Mouse (Mus musculus): Measurements from ENCODE around the gene Smg9.

The Smg9 gene

GRCm38 (mm10) chr7:24410831-24411230 lies 11.4 kb downstream of the Smg9 start:
- DNase-seq, result no peak

GRCm38 (mm10) chr7:24413630-24414029 lies 14.2 kb downstream of the Smg9 start:
- DNase-seq, result no peak

- DNase-seq, result no peak
Observed at GRCm38 (mm10) chr7:24415261-24415660, 15.8 kb downstream of the Smg9 start.

- DNase-seq, result no peak
Observed at GRCm38 (mm10) chr7:24419579-24419978, 20.2 kb downstream of the Smg9 start.

DNA sequence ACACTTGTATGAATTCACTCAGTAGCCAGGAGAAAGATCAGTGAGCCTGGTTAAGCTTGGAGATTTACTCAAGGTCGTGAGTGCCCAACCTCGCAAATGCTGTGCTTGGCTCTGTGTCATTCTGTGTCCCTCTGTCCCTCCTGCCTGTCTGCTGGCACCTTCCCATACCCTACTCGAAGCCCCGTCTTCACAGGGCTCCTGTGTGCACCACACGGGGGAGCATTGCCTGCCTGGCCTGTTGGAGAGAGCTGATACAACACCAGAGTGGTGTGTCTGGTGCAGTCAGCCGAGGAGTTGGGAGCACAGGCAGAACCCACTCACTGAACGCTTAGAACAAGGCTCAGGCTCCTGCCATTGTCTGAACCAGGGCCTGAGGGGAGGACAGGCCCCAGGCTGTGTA lies 22.2 kb downstream of the Smg9 start:
- no peak for DNase-seq

GRCm38 (mm10) chr7:24422251-24422650 lies 22.8 kb downstream of the Smg9 start:
- no peak for DNase-seq

DNA sequence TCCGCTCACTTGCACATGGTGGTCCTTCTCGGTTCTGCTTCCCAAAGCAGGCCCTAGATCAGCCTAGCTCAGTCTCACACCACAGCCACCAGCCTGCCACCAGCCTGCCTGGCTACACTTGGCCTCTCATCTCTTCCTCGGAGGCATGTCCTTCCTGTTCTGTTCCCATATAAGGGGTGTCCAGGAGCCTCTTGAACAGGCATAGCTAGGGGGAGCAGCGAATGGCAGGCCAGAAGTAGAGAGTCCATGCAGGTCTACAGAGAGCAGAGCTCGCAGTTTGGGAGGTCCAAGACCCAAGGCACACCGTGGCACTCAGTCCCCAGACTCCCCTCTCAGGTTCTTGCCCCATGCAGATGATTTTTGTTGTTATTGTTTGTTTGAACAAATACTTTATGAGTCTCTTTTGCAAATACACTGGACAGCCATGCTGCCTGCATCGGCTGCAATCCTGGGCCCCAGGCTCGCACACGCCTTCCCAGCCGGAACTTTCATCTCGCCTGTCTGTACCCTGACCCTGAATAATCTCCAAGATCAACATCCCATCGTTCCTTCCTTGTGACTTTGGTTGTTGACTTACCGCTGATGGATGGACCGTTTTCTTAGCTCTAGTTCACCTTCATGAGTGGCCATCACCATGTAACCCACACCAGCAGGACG lies 23.8 kb downstream of the Smg9 start:
- DNase-seq, result no peak

DNA sequence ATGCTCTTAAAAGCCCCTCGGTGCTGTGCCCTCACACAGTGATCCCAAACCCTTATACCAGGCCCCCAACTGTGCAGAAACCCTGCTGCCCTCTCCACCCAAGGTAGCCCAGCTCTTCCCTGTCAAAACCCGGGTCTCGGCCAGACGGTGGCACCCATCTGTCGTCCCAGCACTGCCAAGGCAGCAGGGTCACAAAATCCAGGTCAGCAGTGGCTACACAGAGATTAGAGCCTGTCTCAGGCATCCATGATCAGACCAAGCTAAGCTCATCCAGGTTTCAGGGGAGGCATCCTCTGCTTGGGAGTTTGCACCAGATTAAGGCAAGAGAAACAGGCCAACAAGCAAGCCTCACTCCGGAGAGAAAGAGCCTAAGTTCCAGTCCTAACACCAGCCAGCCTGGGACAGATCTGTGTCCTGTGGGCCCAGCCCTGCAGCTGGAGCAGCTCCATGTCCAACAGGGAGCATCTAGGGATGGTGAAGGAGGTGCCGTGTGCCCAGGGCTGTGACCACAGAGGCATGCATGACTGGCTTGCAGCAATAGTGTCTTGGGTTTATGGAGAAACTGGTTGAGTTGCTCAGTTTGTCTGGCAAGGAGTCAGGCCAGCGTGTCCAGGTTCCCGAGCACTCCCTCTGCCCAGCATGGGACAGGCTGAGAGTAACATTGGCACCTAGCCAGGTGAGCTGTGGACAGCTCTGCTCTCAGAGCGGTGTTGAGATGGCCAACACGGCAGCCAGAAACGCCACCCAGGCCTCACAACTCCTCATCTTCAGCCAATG lies 24.7 kb downstream of the Smg9 start:
- peak; percentile 67 for DNase-seq

DNA sequence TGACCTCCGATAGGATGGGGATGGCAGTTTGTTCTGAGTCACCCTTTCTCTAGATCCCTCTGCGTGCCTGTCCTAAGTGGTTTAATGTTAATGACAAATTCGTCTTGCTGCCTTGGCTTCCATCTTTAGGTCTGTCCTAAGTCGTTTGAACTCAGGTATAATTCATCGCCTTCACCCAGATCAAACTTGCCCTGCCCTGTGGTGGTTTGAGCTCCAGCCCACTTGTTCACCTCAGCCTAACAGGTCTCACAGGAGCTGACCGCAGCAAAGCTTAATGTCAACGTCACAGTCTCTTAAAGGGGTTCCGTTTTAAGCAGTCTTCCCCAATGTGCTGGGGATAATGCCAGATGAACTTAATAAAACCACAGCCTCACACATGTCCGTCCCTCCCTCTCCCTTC lies 26.5 kb downstream of the Smg9 start:
- no peak for DNase-seq

GRCm38 (mm10) chr7:24427168-24427567 lies 27.7 kb downstream of the Smg9 start:
- no peak for DNase-seq

GRCm38 (mm10) chr7:24428725-24429124 lies 29.3 kb downstream of the Smg9 start:
- DNase-seq, result no peak

- DNase-seq, result peak; percentile 12
Observed at GRCm38 (mm10) chr7:24429413-24430112, 30.1 kb downstream of the Smg9 start.

DNA sequence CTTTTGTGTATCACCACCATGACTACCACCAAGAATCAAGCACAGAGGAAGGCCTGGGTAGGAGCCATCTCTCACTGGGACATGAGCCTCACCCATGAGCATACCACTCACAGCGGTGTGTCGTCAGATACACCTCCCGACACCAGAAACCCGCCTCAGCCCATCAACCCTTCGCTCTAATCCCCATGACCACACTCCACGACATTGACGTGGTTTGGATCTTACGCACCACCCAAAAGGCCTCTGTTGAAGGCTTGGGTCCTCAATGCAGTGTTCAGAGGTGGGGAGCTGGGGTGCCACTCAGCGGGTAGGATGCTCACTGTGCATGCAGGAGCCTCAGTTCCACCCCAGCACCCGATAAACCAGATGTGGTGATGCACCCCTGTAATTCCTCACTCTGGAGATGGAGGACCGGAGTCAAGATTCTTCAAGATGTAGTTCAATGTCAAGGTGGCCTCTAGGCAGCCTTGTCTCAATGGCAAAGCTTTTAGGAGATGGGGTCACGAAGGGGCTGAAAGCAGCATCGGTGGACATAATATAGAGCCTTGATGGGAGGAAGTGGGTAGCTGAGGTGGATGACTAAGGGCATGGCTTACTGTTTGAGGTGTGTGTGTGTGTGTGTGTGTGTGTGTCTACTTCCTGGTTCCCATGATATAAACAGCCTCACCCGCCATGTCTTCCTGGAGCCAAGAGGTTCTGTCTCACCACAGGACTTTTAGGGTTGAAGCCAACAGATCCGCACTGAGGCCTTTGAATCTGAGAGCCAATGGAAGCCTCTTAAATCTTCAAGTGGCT lies 31.3 kb downstream of the Smg9 start:
- DNase-seq, result no peak

GRCm38 (mm10) chr7:24431713-24432112 lies 32.3 kb downstream of the Smg9 start:
- no peak for DNase-seq

DNA sequence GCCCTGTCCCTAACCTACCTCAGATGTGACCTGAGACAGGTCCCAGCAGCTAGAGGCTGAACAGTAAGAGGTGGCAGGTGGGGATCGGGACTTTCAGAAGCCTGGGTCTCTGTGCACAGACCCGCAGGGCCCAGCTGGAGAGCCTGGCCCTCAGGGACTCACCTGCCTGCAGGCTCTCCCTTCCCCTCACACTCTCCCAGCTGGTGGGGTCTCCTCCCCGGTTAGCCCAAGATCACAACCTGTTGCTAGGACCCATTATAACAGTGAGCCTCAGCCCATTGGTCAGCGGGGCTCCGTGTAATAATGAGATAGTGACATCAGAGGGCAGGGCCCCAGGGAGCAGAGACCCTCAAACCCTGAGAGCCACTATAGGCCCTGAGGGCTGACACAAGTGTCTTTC lies 35.9 kb downstream of the Smg9 start:
- no peak for DNase-seq

DNA sequence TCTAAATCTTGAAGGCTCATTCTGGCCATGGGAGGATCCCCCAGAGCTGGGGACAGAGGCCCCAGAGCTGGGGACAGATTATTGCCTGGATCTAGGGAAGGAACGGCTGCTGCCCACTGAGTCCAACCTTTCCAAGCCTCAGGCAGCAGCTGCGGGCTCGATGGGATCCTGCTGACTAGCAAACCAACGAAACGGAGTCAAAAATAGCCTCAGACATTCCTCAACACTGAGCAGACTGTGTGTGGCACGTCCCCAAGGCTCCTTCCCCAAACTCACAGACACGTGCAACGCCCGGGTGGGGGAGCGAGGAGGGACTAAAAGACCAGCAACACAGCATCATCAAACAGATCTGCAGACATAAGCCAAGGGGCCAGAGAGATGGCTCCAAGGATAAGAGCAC lies 38.6 kb downstream of the Smg9 start:
- DNase-seq, result no peak

DNA sequence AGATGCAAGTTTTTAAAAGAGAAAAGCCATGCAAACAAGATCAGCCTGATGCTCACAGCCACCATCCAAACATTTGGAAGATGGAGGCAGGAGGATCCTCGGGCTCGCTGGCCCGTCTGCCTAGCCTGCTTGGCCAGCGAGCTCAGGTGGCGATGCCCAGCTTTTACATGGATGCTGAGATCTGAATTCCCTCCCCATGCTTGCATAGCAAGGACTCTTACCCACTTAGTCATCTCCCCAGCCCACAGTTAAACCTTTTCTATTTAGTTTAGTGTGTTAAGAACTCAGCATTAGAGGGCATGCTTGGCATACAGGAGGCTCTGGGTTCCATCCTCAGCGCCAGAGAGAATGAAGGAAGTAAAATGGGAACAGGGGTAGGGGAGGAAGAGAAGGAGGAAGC lies 39.8 kb downstream of the Smg9 start:
- no peak for DNase-seq

- DNase-seq, result no peak
Observed at GRCm38 (mm10) chr7:24439891-24440290, 40.5 kb downstream of the Smg9 start.

DNA sequence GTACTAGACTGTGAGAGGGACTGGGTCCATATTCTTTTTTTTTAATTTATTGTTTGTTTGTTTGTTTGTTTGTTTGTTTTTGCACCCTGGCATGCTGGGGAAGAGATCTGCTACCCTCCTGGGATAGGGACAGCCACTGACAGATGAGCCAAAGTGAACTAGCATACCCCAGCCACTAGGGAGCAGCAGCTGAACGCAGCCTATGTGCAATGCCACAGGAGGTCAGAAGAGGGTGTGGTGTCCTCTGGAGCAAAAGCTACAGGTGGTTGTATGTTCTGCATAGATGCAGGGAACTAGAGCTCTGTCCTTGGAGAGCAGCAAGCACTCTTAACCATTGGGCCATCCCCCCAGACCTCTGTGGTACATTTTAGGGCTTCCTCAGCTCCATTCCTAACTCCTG lies 42.4 kb downstream of the Smg9 start:
- peak; percentile 69 for DNase-seq

DNA sequence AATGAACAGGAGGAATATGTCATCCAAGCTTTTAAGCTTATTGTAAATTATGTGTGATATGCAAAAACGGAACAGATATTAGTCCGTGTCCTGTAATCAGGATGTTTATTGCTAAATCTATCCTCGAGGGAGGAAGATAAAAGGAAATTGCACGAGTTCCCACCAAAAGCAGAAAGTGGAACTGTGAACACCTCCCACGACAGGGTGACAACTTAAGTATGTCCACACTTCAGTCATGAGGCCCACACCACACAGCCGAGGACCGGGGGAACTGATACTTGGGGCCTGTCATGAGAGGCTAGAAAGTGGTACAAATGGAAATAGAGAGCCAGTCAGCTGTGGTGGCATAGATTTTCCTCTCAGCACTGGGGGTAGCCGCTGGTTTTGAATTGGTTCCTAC lies 42.9 kb downstream of the Smg9 start:
- no peak for DNase-seq

- DNase-seq, result no peak
Observed at GRCm38 (mm10) chr7:24445266-24445926, 46.0 kb downstream of the Smg9 start.

DNA sequence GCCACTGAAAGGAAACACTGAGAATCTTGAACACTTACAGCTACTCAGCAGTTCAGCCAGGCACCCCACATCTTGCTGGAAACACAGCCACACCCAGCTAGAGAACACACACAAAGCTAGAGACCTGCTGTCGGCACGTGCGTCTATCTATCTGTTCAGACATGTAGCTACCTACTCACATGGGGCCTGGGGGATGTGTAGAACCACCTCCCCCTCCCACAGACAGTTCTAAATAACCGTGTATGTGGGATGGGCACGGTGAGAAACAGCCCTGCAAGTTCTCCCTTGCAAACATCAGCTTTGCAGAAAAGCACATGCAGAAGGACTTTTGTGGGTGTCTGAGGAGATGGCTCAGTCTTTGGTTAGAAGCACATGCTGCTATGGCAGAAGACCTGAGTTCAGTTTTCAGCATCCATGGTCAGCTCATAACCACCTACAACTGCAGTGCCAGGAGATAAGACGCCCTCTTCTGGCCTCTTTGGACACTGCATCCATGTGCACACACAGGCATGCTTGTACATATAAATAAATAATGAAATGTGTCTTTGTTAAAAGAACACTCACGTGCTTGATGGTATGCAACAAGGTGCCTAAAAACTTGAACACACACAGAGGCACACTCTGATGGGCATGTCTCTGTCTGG lies 47.4 kb downstream of the Smg9 start:
- DNase-seq, result no peak

Measured in retina, postnatal 1 day (tissue).